Mouse (Mus musculus): ENCODE data around the gene Ly9.

Gene Ly9

GRCm38 (mm10) chr1:171607176-171607575 lies at the start of gene Ly9:
Ly9 (minus strand) TSS chr1:171607410.
- no peak for DNase-seq (ENCODE audit: low spot score)

GRCm38 (mm10) chr1:171652734-171653133 lies 45.5 kb upstream of the Ly9 start, which contains the start of gene Slamf7:
Slamf7 (minus strand) TSS chr1:171653035.
- DNase-seq (ENCODE audit: low spot score) = no peak

- DNase-seq (ENCODE audit: low spot score) = no peak
Observed at GRCm38 (mm10) chr1:171648840-171649239, 41.6 kb upstream of the Ly9 start.

- DNase-seq (ENCODE audit: low spot score) = no peak
Observed at GRCm38 (mm10) chr1:171647716-171648115, 40.5 kb upstream of the Ly9 start.

GRCm38 (mm10) chr1:171646429-171646940 lies 39.3 kb upstream of the Ly9 start:
- DNase-seq (ENCODE audit: low spot score) = no peak

GRCm38 (mm10) chr1:171643612-171644011 lies 36.4 kb upstream of the Ly9 start:
- DNase-seq (ENCODE audit: low spot score) = no peak

- no peak for DNase-seq (ENCODE audit: low spot score)
Observed at GRCm38 (mm10) chr1:171640796-171641195, 33.6 kb upstream of the Ly9 start.

- DNase-seq (ENCODE audit: low spot score) = no peak
Observed at GRCm38 (mm10) chr1:171638686-171639085, 31.5 kb upstream of the Ly9 start.

GRCm38 (mm10) chr1:171637101-171637500 lies 29.9 kb upstream of the Ly9 start:
- no peak for DNase-seq (ENCODE audit: low spot score)

GRCm38 (mm10) chr1:171635696-171636095 lies 28.5 kb upstream of the Ly9 start:
- no peak for DNase-seq (ENCODE audit: low spot score)

GRCm38 (mm10) chr1:171631447-171631846 lies 24.2 kb upstream of the Ly9 start:
- DNase-seq (ENCODE audit: low spot score) = no peak

GRCm38 (mm10) chr1:171630912-171631311 lies 23.7 kb upstream of the Ly9 start:
- no peak for DNase-seq (ENCODE audit: low spot score)

GRCm38 (mm10) chr1:171630041-171630440 lies 22.8 kb upstream of the Ly9 start:
- no peak for DNase-seq (ENCODE audit: low spot score)

GRCm38 (mm10) chr1:171629168-171629567 lies 22.0 kb upstream of the Ly9 start:
- DNase-seq (ENCODE audit: low spot score) = no peak

- DNase-seq (ENCODE audit: low spot score) = no peak
Observed at GRCm38 (mm10) chr1:171627801-171628200, 20.6 kb upstream of the Ly9 start.

GRCm38 (mm10) chr1:171620091-171620490 lies 12.9 kb upstream of the Ly9 start:
- DNase-seq (ENCODE audit: low spot score) = no peak

- no peak for DNase-seq (ENCODE audit: low spot score)
Observed at GRCm38 (mm10) chr1:171619645-171620044, 12.4 kb upstream of the Ly9 start.

GRCm38 (mm10) chr1:171619001-171619400 lies 11.8 kb upstream of the Ly9 start:
- DNase-seq (ENCODE audit: low spot score) = no peak

GRCm38 (mm10) chr1:171616881-171617515 lies 9.8 kb upstream of the Ly9 start:
- DNase-seq (ENCODE audit: low spot score) = no peak

GRCm38 (mm10) chr1:171613962-171614361 lies 6.8 kb upstream of the Ly9 start:
- peak; percentile 39 for DNase-seq (ENCODE audit: low spot score)

GRCm38 (mm10) chr1:171610781-171611180 lies 3.6 kb upstream of the Ly9 start:
- peak; percentile 45 for DNase-seq (ENCODE audit: low spot score)

GRCm38 (mm10) chr1:171610026-171610425 lies 2.8 kb upstream of the Ly9 start:
- peak; percentile 14 for DNase-seq (ENCODE audit: low spot score)

GRCm38 (mm10) chr1:171606656-171607055 lies 554 bp downstream of the Ly9 start:
- no peak for DNase-seq (ENCODE audit: low spot score)

- no peak for DNase-seq (ENCODE audit: low spot score)
Observed at GRCm38 (mm10) chr1:171604686-171605085, 2.5 kb downstream of the Ly9 start.
